Mouse (Mus musculus): ENCODE results near the gene Gm11634.
A peak's percentile ranks its signal among the peaks of the same experiment; 100 is the strongest.
"Not testable (repeated sequence)": the region's sequence is repeated elsewhere in the genome, so short reads cannot be mapped to it uniquely, and the experiment has no call there.

Gm11634 gene

DNA sequence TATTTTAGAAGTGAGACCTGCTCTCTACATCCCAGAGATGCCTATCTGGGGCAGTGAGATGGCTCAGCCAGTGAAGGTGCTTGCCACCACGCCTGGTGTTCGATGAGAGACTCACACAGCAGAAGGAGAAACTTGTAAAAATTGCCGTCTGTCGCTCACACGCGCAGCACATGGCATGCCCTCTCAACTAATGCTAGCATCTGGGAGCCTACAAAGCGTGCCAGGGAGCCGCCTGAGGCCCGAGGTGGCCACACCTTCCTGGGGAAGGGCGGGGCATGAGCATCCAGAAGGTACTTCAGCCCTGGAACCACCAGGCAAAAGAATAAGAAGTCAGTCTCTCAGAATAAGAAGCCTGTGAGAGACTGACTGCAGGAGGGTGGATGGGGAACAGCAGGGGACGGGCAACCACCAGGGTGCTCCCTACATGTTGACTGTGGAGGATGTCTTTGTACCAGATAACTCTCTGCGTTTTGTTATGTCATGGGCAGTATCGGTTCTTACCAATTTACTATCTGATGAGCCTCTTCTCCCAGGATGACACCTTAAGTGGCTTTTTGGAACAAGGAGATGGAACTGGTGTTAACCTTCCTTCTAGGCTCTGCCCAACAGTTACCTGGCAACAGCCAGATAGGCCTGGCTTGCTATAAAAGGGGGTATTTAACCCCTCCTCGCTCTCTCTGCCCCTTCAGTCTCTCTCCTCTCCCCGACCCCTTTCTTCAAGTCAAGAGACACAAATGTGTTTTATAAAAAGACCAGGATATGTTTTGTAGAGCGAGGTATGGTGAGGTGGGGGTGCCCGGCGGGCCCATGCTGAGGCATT, 18.1 kb upstream of the Gm11634 start:
- no peak for DNase-seq (ENCODE audit: low read depth, low spot score)

DNA sequence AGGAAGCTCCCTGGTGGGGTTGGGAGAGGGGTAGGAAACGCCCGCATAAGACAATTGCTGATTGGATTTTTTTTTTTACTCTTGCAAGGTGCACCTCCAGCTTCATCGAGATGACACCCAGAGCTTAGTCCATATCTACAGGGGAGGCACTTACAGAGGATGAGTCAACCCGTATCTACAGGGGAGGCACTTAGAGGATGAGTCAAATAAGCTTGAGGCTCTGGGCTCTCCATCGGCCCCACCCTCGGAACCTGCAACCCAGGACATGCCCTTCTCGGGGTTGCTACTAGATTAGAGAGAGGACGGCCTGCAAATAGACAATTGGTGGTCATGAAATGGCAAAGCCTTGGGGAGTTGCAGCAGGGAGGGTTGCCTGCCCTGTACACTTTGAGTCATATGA, 17.0 kb upstream of the Gm11634 start:
- no peak for DNase-seq (ENCODE audit: low read depth, low spot score)

DNA sequence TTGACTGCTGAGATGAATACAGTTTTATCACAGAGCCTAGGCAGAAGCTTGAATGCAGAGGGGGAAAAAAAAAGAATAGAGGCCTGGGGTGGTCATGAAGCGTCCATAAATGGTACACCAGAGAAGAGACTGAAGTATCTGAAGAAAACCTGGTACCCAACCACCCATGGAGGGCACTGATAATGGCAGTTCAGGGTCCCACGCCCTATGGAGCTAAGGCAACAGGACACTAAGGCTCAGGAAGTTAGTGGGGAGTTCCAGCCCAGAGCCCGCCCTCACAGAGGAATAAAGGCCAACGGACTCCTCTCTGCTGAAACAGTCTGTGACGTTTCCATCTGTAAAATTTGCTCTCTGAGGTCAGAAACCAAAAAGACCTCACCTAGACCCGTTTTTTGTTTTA, 16.3 kb upstream of the Gm11634 start:
- DNase-seq (ENCODE audit: low read depth, low spot score): no peak

DNA sequence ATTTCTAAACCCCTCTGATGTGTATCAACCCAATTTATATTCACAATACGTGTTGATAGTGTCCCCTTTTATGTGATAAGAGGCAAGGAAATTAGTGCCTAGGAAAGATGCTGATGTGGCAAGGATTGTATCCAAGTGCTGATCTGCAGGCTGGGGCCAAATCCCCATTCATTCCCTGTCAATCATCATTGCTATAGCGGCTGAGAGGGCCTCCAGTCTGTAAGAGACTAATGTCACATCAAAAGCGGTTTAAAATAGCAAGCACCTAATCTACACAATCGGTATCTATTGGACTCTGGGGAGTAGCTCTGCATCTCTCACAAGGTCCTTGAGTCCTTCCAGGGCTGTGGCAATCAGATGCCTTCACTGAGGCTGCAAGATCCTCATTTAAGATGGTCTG, 15.1 kb upstream of the Gm11634 start:
- DNase-seq (ENCODE audit: low read depth, low spot score): no peak

DNA sequence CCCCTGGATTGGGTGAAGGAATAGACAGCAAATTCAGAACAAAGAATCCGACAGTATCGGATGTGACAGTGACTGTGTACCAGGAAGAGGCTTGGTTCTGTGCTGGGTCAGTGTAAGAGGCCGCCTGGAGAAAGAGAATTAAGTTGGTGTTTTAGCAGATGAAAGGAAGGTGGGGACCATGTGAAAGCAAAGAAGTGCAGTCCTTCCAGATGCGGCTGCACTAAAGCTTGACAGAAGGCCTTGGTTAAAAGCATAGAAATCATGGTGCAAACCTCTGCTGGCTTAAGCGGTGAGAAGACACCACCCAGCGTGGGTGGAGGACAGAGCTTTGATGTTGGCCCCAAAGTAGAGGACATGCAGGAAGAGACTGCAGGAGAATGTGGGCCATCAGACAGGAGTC, 14.5 kb upstream of the Gm11634 start:
- DNase-seq (ENCODE audit: low read depth, low spot score): no peak

DNA sequence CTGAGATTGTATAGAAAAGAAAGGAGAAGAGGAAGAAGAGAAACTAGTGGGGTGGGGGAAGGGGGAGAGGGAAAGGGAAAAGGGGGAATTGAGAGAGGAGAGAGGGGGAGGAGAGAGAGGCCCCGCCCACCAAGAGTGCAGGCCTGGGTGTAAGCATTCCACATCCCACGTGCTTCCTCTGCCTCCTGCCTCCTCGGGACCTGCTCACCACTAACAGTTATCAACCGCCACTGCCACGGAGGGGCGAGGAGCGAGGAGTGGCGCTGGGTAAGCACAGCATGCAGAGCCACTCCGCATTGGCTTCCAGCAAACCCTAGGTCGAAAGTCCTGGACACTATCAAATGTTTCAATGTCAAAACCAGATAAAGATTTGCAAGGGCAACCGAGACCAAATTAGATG, 11.4 kb upstream of the Gm11634 start:
- no peak for DNase-seq (ENCODE audit: low read depth, low spot score)

DNA sequence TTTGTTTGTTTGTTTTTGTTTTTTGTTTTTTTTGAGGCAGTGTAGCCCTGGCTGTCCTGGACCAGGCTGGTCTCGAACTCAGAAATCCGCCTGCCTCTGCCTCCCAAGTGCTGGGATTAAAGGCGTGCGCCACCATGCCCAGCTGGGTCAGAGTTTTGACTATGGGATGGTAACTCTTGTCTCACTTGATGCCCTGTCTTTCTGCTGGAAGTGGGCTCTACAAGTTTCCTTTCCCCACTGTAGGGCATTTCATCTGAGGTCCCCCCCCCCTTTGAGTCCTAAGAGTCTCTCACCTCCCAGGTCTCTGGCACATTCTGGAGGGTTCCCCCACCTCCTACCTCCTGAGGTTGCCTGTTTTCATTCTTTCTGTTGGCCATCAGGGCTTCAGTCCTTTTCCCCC, 8.1 kb upstream of the Gm11634 start:
- not testable (repeated sequence) for DNase-seq (ENCODE audit: low read depth, low spot score)

DNA sequence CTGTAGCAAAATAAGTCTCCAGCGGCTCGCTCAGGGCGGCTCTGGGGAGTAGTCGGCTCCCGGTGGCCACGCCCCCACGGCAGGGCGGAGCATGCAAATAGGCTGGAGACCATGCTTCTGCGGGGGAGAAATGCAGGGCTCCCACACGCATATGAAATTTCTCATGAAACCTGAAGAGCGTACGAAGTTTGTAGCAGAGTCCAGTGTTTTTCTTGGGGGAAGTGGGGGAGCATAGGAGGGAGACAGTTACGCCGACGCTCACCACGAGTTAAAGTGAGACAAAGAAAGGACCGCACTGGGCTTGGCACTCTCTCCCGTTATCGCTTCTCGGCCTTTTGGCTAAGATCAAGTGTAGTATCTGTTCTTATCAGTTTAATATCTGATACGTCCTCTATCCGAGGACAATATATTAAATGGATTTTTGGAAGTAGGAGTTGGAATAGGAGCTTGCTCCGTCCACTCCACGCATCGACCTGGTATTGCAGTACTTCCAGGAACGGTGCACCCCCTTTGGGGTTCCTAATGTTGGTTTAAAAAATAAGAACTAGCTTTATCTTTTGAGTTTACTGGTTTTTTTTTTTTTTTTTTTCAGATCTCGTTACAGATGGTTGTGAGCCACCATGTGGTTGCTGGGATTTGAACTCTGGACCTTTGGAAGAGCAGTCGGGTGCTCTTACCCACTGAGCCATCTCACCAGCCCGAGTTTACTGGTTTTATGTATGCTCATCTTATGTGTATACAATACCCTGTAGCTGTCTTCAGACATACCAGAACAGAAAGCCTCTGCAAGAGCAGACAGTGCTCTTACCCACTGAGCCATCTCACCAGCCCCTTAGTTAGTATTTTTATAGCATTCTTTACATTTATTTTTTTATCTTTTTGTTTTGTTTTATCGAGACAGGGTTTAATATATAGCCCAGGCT, 5.7 kb upstream of the Gm11634 start:
- DNase-seq (ENCODE audit: low read depth, low spot score): peak; percentile 87

DNA sequence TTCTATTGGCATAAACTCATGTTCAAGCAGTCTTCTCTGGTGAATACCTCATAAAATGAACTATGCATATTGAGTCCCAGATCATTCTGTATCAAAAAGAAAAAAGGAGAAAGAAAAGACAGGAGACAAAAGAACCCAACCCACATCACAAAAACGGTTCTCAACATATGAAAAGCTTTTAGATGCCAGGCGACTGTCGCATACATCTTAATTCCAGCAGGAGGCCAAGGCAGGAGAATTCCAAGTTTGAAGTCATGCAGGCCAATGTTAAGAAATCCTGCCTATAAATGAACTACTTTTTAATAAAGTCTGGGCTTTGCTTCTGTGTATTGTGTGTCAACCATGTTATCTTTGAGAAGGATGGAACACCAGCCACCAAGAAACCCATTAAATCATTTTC, 5.1 kb upstream of the Gm11634 start:
- DNase-seq (ENCODE audit: low read depth, low spot score): no peak

DNA sequence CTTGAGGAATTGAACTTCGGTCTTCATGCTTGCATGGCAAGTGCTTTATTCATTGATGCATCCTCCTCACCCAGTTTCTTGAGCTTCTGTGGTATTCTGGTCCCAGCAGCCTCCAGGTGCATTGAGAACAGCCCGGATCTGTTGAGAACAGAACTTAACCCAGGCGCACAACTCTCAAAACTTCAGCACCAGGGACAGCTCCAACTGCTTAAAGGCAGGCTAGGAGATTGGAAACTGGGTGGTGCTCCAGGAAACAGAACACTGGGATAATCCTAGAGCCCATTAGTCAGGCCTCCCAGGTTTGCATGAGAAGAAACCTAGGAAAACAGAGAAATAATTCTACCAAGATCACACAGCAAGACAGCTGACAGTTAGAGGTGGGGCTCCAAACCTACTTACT, 3.4 kb upstream of the Gm11634 start:
- DNase-seq (ENCODE audit: low read depth, low spot score): peak; percentile 80

DNA sequence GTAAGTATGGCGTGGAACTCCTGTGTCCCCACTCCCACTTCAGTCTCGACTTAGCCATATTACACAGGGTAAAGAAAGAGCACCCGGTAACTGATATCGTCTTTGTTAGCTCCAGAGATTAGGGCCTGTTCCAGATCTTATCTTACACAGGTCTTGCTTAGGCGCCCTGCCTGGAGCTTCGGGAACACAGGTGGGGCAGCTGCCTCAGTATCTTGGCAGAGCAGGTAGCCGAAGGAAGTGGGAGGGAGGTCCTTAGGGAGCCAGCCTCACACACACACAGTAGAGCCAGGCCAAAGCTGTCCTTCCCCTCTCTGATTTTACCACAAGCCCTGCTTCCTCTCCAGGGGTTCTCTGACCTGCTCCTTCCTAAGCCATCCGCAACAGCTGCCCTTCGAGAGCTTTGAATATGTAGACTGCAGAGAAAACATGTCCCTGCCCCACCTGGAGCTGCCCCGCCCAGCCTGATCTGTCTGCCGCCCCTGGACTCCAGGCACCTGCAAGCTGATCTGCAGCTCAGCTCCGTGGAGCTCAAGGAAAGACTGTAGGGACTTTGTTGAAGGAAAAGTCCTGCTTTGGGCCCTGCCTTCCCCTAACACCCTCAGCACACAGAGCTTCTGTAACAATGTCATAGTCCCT, 8.9 kb downstream of the Gm11634 start:
- DNase-seq (ENCODE audit: low read depth, low spot score): no peak

DNA sequence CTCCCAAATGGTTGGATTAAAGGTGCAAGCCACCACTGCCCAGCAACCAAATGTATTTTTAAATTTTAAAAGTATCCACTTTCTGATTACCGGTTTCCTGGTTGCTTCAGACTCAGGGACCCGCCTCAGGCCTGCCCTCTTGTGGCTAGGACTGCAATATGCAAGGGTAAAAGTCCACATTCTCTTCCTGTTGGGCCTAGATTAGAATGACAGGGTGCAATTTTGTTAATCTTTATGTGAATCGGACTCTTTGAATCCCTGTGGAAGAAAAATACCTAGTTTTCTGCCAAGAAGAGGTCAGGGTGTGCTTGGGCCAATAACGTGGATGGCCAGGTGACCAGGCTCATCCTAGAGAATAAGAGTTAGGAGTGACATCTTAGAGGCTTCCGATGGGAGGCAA, 9.6 kb downstream of the Gm11634 start:
- DNase-seq (ENCODE audit: low read depth, low spot score): peak; percentile 87

DNA sequence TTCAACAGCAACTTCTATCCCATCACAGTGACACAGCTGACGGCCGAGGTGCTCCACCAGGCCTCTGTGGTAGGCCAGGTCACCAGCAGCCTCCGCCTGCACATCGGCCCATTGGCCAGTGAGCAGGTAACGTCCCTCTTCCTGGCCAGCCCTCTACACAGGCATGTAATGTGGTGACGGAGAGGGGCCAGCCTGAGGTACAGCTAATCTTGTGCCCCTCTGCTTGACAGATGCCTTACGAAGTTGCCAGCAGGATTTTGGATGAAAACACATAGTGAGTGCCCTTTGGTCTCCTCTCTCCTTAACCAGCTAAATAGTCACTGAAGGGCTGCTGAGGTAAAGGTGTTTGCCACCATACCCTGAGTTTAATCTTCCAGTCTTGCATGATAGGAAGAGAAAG, 10.2 kb downstream of the Gm11634 start:
- DNase-seq (ENCODE audit: low read depth, low spot score): no peak

DNA sequence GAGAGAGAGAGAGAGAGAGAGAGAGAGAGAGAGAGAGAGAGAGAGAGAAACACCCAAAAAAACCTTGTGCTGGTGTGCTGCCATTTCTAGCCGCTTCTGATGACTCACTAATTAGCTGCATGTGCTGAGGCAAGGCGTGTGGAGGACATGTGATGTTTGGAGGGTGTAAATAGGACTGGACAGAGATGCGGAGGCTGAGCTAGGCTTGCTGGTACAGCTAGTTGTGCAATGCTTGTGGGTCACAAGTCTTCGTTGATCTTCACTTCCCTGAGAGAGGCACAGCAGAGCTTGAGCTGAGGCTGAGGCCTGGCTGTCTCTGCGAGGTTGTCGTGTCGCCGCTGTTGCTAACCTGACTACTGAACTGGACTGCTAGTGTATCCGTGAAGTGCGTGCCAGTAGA, 11.4 kb downstream of the Gm11634 start:
- no peak for DNase-seq (ENCODE audit: low read depth, low spot score)

DNA sequence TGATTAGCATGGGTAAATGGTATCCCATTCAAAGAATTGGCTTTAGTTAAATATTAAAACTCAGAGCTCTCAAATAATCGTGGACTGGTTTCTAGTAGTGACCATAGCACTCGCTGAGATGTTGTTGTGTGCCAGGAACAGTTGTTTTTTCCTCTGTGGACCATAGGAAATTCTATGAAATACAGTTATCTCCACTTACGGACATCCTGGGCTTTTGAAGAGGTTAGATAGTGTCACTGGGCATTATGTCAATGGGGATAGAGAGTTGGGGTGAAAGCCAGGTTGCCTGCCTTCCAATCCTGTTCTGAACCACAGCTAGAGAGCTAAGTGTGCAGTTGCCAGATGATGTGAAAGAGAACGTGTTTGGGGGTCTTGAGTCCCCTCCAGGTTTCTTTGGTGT, 13.3 kb downstream of the Gm11634 start:
- DNase-seq (ENCODE audit: low read depth, low spot score): no peak

DNA sequence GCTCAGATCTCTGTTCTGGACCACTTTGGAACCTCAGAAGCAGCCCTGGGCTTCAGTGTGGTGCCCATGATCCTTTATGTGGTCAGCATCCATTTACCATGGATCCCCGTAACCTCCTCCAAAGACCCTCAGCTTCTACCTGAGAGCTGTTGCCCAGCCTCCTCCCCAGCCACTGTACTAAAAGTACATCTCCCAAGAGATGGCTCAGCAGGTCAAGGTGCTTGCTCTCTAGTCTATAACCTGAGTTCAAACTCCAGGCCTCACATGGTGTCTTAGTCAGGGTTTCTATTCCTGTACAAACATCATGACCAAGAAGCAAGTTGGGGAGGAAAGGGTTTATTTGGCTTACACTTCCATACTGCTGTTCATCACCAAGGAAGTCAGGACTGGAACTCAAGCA, 14.0 kb downstream of the Gm11634 start:
- not testable (repeated sequence) for DNase-seq (ENCODE audit: low read depth, low spot score)

DNA sequence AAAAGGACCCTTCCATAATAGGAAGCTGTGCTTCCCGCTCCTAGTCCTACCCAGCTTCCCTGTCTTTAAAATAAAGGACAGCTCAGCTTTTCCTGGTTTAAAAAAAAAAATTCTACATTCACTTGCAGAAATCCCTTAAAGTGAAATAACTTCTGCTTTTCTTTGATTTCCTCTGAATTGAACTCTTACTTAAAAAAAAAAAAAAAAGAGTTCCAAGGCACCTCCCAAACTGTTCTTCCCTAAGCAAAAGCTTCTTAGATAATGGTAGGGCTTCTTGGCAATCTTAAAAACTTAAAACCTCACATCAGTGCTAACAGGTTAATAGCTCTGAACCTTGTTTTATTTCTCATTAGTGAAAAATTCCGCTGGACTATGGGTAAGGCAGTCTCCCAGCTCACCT, 15.9 kb downstream of the Gm11634 start:
- DNase-seq (ENCODE audit: low read depth, low spot score): no peak

DNA sequence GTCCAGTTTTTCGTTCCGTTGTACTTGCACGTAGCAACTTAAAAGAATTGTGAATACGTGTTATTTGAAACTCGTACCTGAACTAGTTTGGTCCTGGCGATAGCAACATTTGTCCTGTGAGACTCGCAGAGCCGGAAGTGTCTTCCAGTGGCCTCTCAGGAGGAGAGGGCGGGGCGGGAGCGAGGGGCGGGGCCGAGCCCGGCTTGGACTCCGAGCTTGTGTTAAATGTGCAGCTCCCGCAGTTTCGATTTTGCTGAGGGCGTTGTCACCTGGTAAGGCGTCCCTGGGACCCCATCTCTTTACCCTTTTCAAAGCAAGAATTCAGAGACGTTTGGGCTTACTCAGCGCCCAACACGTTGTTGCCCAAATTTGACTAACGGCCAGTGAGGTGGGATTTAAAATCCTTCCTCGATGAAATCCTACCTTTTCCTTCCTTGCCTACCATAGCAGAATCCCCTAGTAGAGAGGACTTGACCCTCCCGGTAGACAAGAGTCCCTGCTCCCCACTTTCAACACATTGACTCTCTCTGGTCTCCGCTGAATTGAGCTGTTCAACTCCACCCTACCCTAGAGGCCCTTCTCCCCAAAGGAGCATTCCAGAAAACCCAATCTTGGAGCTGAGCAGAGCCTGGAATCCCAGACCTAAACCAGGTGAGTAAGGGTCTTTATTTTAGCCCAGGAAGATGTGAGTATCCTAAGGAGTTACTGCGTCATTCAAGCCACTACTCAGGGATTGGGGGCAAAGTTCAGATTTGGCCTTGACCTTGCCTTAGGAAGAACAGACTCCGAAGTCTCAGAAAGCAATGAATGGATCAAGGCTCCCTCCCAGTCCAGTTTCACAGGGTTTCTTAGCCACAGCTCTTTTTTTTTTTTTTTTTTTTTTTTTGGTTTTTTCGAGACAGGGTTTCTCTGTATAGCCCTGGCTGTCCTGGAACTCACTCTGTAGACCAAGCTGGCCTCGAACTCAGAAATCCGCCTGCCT, 16.7 kb downstream of the Gm11634 start, which contains the start of gene Tmem106a:
TSS of gene Tmem106a (plus strand) at position 189 of the 982 bp plus-strand sequence.
- DNase-seq (ENCODE audit: low read depth, low spot score): peak; percentile 82

DNA sequence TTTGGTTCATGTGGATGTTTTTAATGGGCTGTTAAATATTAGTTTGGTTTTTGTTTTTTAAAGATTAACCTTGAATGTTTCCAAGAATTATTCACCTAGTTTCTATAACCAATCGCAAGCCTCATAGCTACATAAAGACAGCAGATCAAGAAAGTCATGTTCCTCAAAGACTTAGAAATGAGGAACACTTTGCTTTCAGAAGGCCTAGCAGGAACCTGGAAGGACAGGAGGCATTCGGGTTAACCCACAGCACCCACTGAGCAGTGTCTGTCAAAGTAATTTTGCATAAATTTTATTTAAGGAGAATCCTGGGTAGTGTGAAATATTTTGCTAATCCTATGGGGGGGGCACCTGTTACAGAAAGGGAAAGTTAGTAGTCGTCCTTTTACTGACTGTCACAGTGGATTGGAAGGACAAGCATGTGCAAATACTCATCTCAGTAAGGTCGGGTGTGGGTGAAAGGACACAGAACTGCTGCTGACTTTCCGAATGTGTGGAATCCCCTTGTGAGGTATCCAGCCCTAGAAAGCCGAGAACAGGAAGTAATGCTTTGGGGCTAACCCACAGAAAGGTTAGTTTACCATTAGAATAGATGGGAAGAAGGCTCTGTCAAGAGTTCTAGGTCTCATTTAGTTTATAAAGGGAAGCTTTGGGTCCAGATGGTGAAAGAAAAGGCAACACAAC, 17.8 kb downstream of the Gm11634 start:
- DNase-seq (ENCODE audit: low read depth, low spot score): no peak

DNA sequence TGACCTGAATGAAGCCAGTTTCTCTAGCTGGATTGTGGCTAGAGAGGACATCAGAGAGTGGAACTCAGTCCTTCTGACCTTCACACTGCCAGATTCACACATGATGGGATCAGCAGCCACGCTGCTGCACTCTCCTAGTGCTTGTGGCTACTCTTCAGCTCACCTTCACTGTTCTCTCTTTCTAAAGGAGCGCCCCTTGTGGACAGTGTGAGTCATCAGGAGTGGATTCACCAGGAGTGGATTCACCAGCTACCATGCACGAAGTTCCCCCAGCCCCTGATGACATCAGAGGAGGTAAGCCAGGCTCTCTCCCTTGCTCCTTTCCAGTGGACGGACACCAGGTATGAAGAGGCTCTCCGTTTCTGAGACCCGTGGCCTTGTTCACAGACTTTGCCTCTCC, 22.9 kb downstream of the Gm11634 start:
- DNase-seq (ENCODE audit: low read depth, low spot score): peak; percentile 11
